16 mouse cellular contexts compared by ENCODE assay signal in the genomic region with DNA sequence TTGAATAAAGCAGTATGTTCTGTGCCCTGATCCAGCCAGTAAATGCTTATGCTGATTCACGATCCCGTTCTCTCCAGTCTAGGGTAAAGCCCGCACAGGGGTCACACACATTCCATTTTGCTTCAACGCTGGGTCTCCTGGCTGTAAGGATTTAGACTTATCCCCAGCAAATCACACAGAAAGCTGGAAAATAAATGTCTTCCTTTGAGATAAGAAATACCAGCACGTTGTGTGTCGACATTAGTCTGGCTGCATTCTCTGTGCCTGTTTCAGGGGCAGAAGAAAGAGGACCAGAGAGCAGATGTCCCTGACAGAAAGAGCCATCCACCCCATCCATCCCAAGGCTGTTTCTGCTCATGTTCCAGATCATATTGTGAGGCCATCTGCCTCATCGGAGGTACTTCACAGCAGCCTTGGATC. TPM values are rescaled to one million over a fixed set of nuclear protein-coding genes. Genes with fewer than 3 reads are reported as not detected.
DNase-seq lines count a peak whose midpoint lies in the region; ATAC-seq and TF ChIP-seq lines count a peak whose summit lies in the region.
"Had no signal": no experiment of that assay in that cellular context is flagged by ENCODE, and none has a peak within 500 bp of the region (broad histone marks: within the 10 kb centered on the region; RNA-seq: fewer than 3 reads in every experiment).

No protein-coding gene starts in this region.

- no peaks in the 10 kb centered on the region for H3K36me3 ChIP-seq in intestine, embryonic 14.5 days (ENCODE audit: control insufficient read depth, insufficient read depth, low read length)
- H3K36me3 ChIP-seq in intestine, postnatal 0 days (ENCODE audit: control insufficient read depth, insufficient read depth) = no peaks in the 10 kb centered on the region
- no peaks in the 10 kb centered on the region for H3K36me3 ChIP-seq in lung, embryonic 15.5 days
- no peaks in the 10 kb centered on the region for H3K36me3 ChIP-seq in stomach, embryonic 15.5 days
- H3K36me3 ChIP-seq: embryonic facial prominence, embryonic 13.5 days; limb, embryonic 15.5 days; neural tube, embryonic 13.5 days had no signal

- H3K9ac ChIP-seq in intestine, embryonic 14.5 days (ENCODE audit: low read length) = no peak overlapping the region
- H3K9ac ChIP-seq in intestine, postnatal 0 days (ENCODE audit: low read depth, low read length) = no peak overlapping the region
- no peak overlapping the region for H3K9ac ChIP-seq in lung, embryonic 15.5 days
- H3K9ac ChIP-seq in stomach, embryonic 15.5 days = no peak overlapping the region
- H3K9ac ChIP-seq: limb, embryonic 15.5 days; neural tube, embryonic 13.5 days had no signal

- peaks cover 3% of the 10 kb centered on the region; the same call in 1 of the 2 replicates for H3K4me1 ChIP-seq in intestine, embryonic 14.5 days (replicated peaks; ENCODE audit: control insufficient read depth, insufficient read depth, low read length)
- H3K4me1 ChIP-seq in intestine, postnatal 0 days (replicated peaks; ENCODE audit: control insufficient read depth, insufficient read depth, low read length) = no peaks in the 10 kb centered on the region
- H3K4me1 ChIP-seq in lung, embryonic 15.5 days = peaks cover 11% of the 10 kb centered on the region; the same call in 1 of the 2 replicates
- peaks cover 24% of the 10 kb centered on the region for H3K4me1 ChIP-seq in cerebellum, adult 2 months (ENCODE audit: control insufficient read depth, insufficient read depth, low read length)
- no peaks in the 10 kb centered on the region for H3K4me1 ChIP-seq in stomach, embryonic 15.5 days

- H3K27ac ChIP-seq in intestine, embryonic 14.5 days (ENCODE audit: low read depth) = 0 out of 2 replicates have a peak overlapping the region, but pooled peaks have one; percentile 34
- no peak overlapping the region for H3K27ac ChIP-seq in intestine, postnatal 0 days (ENCODE audit: low read depth, low read length)
- 0 out of 2 replicates have a peak overlapping the region, but pooled peaks have one; percentile 42 for H3K27ac ChIP-seq in lung, embryonic 15.5 days
- peak overlapping the region; percentile 98 for H3K27ac ChIP-seq in cerebellum, adult 2 months (ENCODE audit: insufficient read depth, low read length)
- peak overlapping the region; percentile 27 for H3K27ac ChIP-seq in stomach, embryonic 15.5 days
- H3K27ac ChIP-seq: macrophage; neural tube, embryonic 13.5 days had no signal

- no peak for ATAC-seq in intestine, embryonic 14.5 days (replicated peaks; ENCODE audit: low FRiP score, low TSS enrichment, low read depth)
- no peak for ATAC-seq in intestine, postnatal 0 days
- ATAC-seq in lung, embryonic 15.5 days (ENCODE audit: borderline replicate concordance, extremely low read depth, low FRiP score, low TSS enrichment) = peak; percentile 63; the same call in 1 of the 2 replicates
- ATAC-seq in stomach, embryonic 15.5 days (ENCODE audit: insufficient read depth, low FRiP score, low read depth) = no peak

- 34% methylated on average over 7 of the region's 7 CpGs for WGBS in intestine, embryonic 14.5 days
- 53% methylated on average over 7 of the region's 7 CpGs for WGBS in intestine, postnatal 0 days
- 26% methylated on average over 7 of the region's 7 CpGs for WGBS in lung, embryonic 15.5 days
- WGBS in cerebellum, adult 2 months = 10% methylated on average over 7 of the region's 7 CpGs
- 37% methylated on average over 7 of the region's 7 CpGs for WGBS in stomach, embryonic 15.5 days

- TF ChIP-seq POLR2A in cerebellum, adult 2 months (IDR thresholded peaks at IDR 0.05; ENCODE audit: borderline replicate concordance, insufficient read depth, low read length) = peak; percentile 60; the same call in 1 of the 2 replicates

- TF ChIP-seq CTCF in intestine, postnatal 0 days (IDR thresholded peaks at IDR 0.05; ENCODE audit: low read depth) = no peak
- no peak; the same call in 1 of the 2 replicates for TF ChIP-seq CTCF in cerebellum, adult 2 months (IDR thresholded peaks at IDR 0.05; ENCODE audit: borderline replicate concordance, insufficient read depth, low read depth, low read length)

- no peaks in the 10 kb centered on the region for H3K27me3 ChIP-seq in intestine, embryonic 14.5 days (replicated peaks; ENCODE audit: control insufficient read depth, insufficient read depth, low read length)
- no peaks in the 10 kb centered on the region for H3K27me3 ChIP-seq in intestine, postnatal 0 days (replicated peaks; ENCODE audit: control insufficient read depth, insufficient read depth, low read length)
- H3K27me3 ChIP-seq in lung, embryonic 15.5 days = no peaks in the 10 kb centered on the region
- no peaks in the 10 kb centered on the region for H3K27me3 ChIP-seq in cerebellum, adult 2 months (ENCODE audit: control insufficient read depth, insufficient read depth, low read length)
- H3K27me3 ChIP-seq in stomach, embryonic 15.5 days (replicated peaks) = no peaks in the 10 kb centered on the region
- H3K27me3 ChIP-seq: embryonic facial prominence, embryonic 13.5 days; limb, embryonic 15.5 days; neural tube, embryonic 13.5 days had no signal

- H3K4me3 ChIP-seq in intestine, embryonic 14.5 days (ENCODE audit: low read depth, low read length) = no peak overlapping the region
- H3K4me3 ChIP-seq in intestine, postnatal 0 days (ENCODE audit: low read depth, low read length) = no peak overlapping the region
- H3K4me3 ChIP-seq in lung, embryonic 15.5 days = no peak overlapping the region
- H3K4me3 ChIP-seq in cerebellum, adult 2 months (replicated peaks; ENCODE audit: insufficient read depth, low read depth, low read length) = peak overlapping the region; percentile 39
- no peak overlapping the region for H3K4me3 ChIP-seq in stomach, embryonic 15.5 days (replicated peaks)
- H3K4me3 ChIP-seq: limb, embryonic 15.5 days; neural tube, embryonic 13.5 days had no signal

- H3K9me3 ChIP-seq in intestine, embryonic 14.5 days (ENCODE audit: control insufficient read depth, low read length) = no peaks in the 10 kb centered on the region
- H3K9me3 ChIP-seq in intestine, postnatal 0 days (ENCODE audit: control insufficient read depth) = no peaks in the 10 kb centered on the region
- no peaks in the 10 kb centered on the region for H3K9me3 ChIP-seq in lung, embryonic 15.5 days
- H3K9me3 ChIP-seq in stomach, embryonic 15.5 days = no peaks in the 10 kb centered on the region
- H3K9me3 ChIP-seq: embryonic facial prominence, embryonic 13.5 days; limb, embryonic 15.5 days; neural tube, embryonic 13.5 days had no signal

- H3K4me2 ChIP-seq in intestine, embryonic 14.5 days (ENCODE audit: low read length) = no peak overlapping the region
- no peak overlapping the region for H3K4me2 ChIP-seq in intestine, postnatal 0 days (replicated peaks; ENCODE audit: low read depth)
- no peak overlapping the region for H3K4me2 ChIP-seq in lung, embryonic 15.5 days
- H3K4me2 ChIP-seq in stomach, embryonic 15.5 days = 0 out of 2 replicates have a peak overlapping the region, but pooled peaks have one; percentile 3
- H3K4me2 ChIP-seq: neural tube, embryonic 13.5 days had no signal

- no peak for DNase-seq in intestine, embryonic 14.5 days (ENCODE audit: low spot score)
- no peak for DNase-seq in lung, postnatal 10 days
- peak; percentile 80 to 95 for DNase-seq in cerebellum, adult 2 months
- DNase-seq in adipocyte (ENCODE audit: low spot score) = no peak
- DNase-seq: heart, adult 11 months; kidney, adult 9 months; midbrain, embryonic 14.5 days; retina, postnatal 1 day; thymus, adult 2 months had no signal

RNA-seq across cellular contexts. Expression of a gene that starts 25.1 kb away (rescaled TPM):
- polyA plus RNA-seq in intestine, embryonic 14.5 days (2014; fragmentation: Nextera tagmentation; extraction: Ambion mirVana) = 0.16 TPM in 1 of 2 replicates, not detected in the other
- polyA plus RNA-seq in intestine, postnatal 0 days (2015; fragmentation: Nextera tagmentation; extraction: Ambion mirVana) = 0.12 and 0.16 TPM in 2 replicates
- polyA plus RNA-seq in lung, embryonic 15.5 days (2015; fragmentation: Nextera tagmentation; extraction: Ambion mirVana) = 0.13 and 0.30 TPM in 2 replicates
- 22.5 and 28.0 TPM in 2 replicates for polyA plus RNA-seq in cerebellum, adult 2 months (2012; rRNA removed)
- 0.51 and 0.81 TPM in 2 replicates for polyA plus RNA-seq in stomach, embryonic 15.5 days (2015; fragmentation: Nextera tagmentation; extraction: Ambion mirVana)

Comparison
In these comparisons a context has a peak if more than half of its experiments do, and no peak if none do; other contexts are left out.
1. DNase-seq: peak in cerebellum, adult 2 months (2 of 2); none in intestine, embryonic 14.5 days (single experiment), lung, postnatal 10 days (single experiment) and adipocyte (single experiment).
2. RNA of a gene that starts 25.1 kb away (polyA plus RNA-seq): 22.5 to 28.0 TPM in cerebellum, adult 2 months; 0.51 to 0.81 TPM in stomach, embryonic 15.5 days, 0.13 to 0.30 TPM in lung, embryonic 15.5 days, 0.16 TPM in intestine, embryonic 14.5 days and 0.12 to 0.16 TPM in intestine, postnatal 0 days; every median in the first group is over 10 times any median in the second.